Mouse (Mus musculus): ENCODE measurements around the gene Inhbc.
A peak's percentile ranks its signal among the peaks of the same experiment; 100 is the strongest.

Inhbc gene

GRCm38 (mm10) chr10:127369834-127370820, at the start of gene Inhbc:
TSS of gene Inhbc (minus strand) at chr10:127370431.
- DNase-seq (ENCODE audit: low spot score), result no peak

- DNase-seq (ENCODE audit: low spot score), result no peak
Measured at GRCm38 (mm10) chr10:127414141-127414540, 43.9 kb upstream of the Inhbc start.

- no peak for DNase-seq (ENCODE audit: low spot score)
Measured at GRCm38 (mm10) chr10:127413585-127413984, 43.4 kb upstream of the Inhbc start.

- DNase-seq (ENCODE audit: low spot score), result no peak
Measured at GRCm38 (mm10) chr10:127412776-127413175, 42.5 kb upstream of the Inhbc start.

GRCm38 (mm10) chr10:127412101-127412500, 41.9 kb upstream of the Inhbc start:
- DNase-seq (ENCODE audit: low spot score), result no peak

GRCm38 (mm10) chr10:127407391-127407790, 37.2 kb upstream of the Inhbc start:
- no peak for DNase-seq (ENCODE audit: low spot score)

GRCm38 (mm10) chr10:127404701-127405100, 34.5 kb upstream of the Inhbc start:
- DNase-seq (ENCODE audit: low spot score), result no peak

- DNase-seq (ENCODE audit: low spot score), result no peak
Measured at GRCm38 (mm10) chr10:127391774-127392173, 21.5 kb upstream of the Inhbc start.

- no peak for DNase-seq (ENCODE audit: low spot score)
Measured at GRCm38 (mm10) chr10:127381743-127382134, 11.5 kb upstream of the Inhbc start.

GRCm38 (mm10) chr10:127380767-127381742, 10.8 kb upstream of the Inhbc start:
- DNase-seq (ENCODE audit: low spot score), result peak; percentile 81

- peak; percentile 97 for DNase-seq (ENCODE audit: low spot score)
Measured at GRCm38 (mm10) chr10:127380251-127380691, 10.0 kb upstream of the Inhbc start, which contains the start of gene R3hdm2. TSS of gene R3hdm2 (plus strand) at chr10:127380327.

- DNase-seq (ENCODE audit: low spot score), result no peak
Measured at GRCm38 (mm10) chr10:127379654-127380053, 9.4 kb upstream of the Inhbc start.

- no peak for DNase-seq (ENCODE audit: low spot score)
Measured at GRCm38 (mm10) chr10:127377700-127378099, 7.5 kb upstream of the Inhbc start.

GRCm38 (mm10) chr10:127371023-127371422, 792 bp upstream of the Inhbc start:
- no peak for DNase-seq (ENCODE audit: low spot score)

GRCm38 (mm10) chr10:127368273-127368672, 2.0 kb downstream of the Inhbc start:
- no peak for DNase-seq (ENCODE audit: low spot score)

GRCm38 (mm10) chr10:127367116-127367515, 3.1 kb downstream of the Inhbc start:
- no peak for DNase-seq (ENCODE audit: low spot score)

- DNase-seq (ENCODE audit: low spot score), result no peak
Measured at GRCm38 (mm10) chr10:127360714-127361113, 9.5 kb downstream of the Inhbc start.

- no peak for DNase-seq (ENCODE audit: low spot score)
Measured at GRCm38 (mm10) chr10:127355336-127355735, 14.9 kb downstream of the Inhbc start.

GRCm38 (mm10) chr10:127353909-127354895, 16.0 kb downstream of the Inhbc start, which contains the start of gene Inhbe:
TSS of gene Inhbe (minus strand) at chr10:127354411.
- peak; percentile 58 for DNase-seq (ENCODE audit: low spot score)

- no peak for DNase-seq (ENCODE audit: low spot score)
Measured at GRCm38 (mm10) chr10:127352766-127353165, 17.5 kb downstream of the Inhbc start.

GRCm38 (mm10) chr10:127352187-127352586, 18.0 kb downstream of the Inhbc start:
- no peak for DNase-seq (ENCODE audit: low spot score)
